Mouse (Mus musculus): ENCODE measurements around the gene Shank2. TPM values are rescaled to one million over a fixed set of nuclear protein-coding genes. Genes with fewer than 3 reads are reported as not detected.
A peak's percentile ranks its signal among the peaks of the same experiment; 100 is the strongest.

The Shank2 gene
- total RNA-seq, 1 experiment from 2014 or later = not detected

- ATAC-seq (replicated peaks in 1 of 2; ENCODE audit: insufficient read depth in 1 of 2, low FRiP score in 2 of 2, low TSS enrichment in 1 of 2, low read depth in 1 of 2, poor library complexity in 2 of 2, severe bottlenecking in 2 of 2) = no peak
Observed at GRCm38 (mm10) chr7:144078661-144079060, 76.9 kb downstream of the Shank2 start.

DNA sequence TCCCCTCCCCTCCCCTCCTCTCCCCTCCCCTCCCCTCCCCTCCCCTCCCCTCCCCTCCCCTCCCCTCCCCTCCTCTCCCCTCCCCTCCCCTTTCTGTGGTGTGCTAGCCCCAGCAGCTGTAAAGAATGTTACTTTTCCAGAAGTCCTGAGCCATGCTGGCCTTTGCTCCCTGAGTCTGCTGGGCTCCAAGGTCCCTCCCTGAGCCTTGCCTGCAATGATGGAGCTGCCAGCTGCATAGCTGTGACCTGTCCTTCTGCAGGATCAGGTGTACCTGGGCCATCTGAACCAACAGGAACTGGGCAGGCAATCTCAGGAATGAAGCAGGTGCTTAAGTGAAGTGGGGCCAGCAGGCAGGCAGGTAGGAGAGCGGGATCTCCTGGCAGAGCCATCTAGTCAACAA lies 78.1 kb downstream of the Shank2 start:
- ATAC-seq (replicated peaks in 1 of 2; ENCODE audit: insufficient read depth in 1 of 2, low FRiP score in 2 of 2, low TSS enrichment in 1 of 2, low read depth in 1 of 2, poor library complexity in 2 of 2, severe bottlenecking in 2 of 2) = no peak

GRCm38 (mm10) chr7:144081448-144081847 lies 79.7 kb downstream of the Shank2 start:
- ATAC-seq (replicated peaks in 1 of 2; ENCODE audit: insufficient read depth in 1 of 2, low FRiP score in 2 of 2, low TSS enrichment in 1 of 2, low read depth in 1 of 2, poor library complexity in 2 of 2, severe bottlenecking in 2 of 2) = peak in 1 of 2 experiments; percentile 17; a peak in 1 of 4 replicates

DNA sequence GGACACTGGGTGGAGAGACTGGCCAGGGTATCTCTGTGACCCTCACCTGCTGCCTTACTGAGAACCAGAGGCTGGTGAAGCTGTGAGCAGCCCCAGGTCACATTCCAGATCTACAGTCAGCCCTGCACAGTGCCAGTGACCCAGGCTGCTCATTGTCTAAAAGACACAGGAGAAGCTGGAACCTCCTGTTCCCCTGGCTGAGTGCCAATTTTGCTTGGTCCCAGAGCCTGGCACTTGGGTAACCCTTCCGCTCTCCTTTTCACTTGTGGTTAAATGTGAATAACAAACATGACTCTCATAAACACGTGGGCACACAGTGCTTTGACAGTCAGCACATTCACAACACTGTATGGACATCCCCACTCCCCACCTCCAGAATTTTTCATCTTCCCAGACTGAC lies 80.2 kb downstream of the Shank2 start:
- no peak for ATAC-seq (replicated peaks in 1 of 2; ENCODE audit: insufficient read depth in 1 of 2, low FRiP score in 2 of 2, low TSS enrichment in 1 of 2, low read depth in 1 of 2, poor library complexity in 2 of 2, severe bottlenecking in 2 of 2)

DNA sequence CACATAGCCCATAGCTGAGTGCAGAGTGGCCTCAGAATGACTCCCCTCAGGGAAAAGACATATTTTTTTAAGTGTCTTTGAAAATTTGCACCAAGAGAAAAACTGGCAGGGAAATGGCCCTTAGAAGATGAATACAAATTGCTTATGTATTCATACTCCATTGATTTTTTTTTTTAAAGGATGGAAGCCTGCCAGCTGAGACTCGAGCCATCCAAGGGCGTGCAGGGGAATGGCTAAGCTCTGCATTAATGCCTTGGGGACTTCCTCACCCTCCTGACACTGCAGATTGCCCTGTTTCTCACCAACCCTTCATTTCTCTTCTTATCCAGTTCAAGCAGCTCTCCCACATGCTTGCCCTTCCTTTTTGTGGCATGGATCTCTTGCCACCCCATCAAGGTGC lies 85.5 kb downstream of the Shank2 start:
- no peak for ATAC-seq (replicated peaks in 1 of 2; ENCODE audit: insufficient read depth in 1 of 2, low FRiP score in 2 of 2, low TSS enrichment in 1 of 2, low read depth in 1 of 2, poor library complexity in 2 of 2, severe bottlenecking in 2 of 2)

DNA sequence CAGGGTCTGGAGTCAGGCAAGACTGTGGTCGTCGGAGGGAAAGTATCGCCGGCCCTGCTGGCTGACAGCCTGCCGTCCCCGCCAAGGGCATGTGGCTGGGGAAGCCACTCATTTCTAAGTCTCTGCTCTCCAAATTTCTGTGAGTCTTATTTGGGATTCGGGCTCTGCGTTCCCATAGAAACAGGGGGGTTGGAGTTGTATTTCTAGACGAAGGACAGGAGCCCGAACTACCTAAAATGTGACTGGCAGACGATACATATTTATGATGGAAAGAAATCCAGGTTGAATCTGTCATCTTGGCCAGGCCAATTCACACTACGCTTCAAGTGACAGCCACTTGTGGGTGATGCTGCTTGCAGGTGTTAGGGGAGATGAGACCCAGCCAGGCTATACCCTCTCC lies 92.4 kb downstream of the Shank2 start:
- ATAC-seq (replicated peaks in 1 of 2; ENCODE audit: insufficient read depth in 1 of 2, low FRiP score in 2 of 2, low TSS enrichment in 1 of 2, low read depth in 1 of 2, poor library complexity in 2 of 2, severe bottlenecking in 2 of 2) = no peak

- 0 out of 4 replicates have a peak, but pooled peaks of 1 of the 2 experiments have one; percentile 38 for ATAC-seq (replicated peaks in 1 of 2; ENCODE audit: insufficient read depth in 1 of 2, low FRiP score in 2 of 2, low TSS enrichment in 1 of 2, low read depth in 1 of 2, poor library complexity in 2 of 2, severe bottlenecking in 2 of 2)
Observed at GRCm38 (mm10) chr7:144097314-144097713, 95.6 kb downstream of the Shank2 start.

GRCm38 (mm10) chr7:144102222-144102980 lies 100.7 kb downstream of the Shank2 start:
- ATAC-seq (replicated peaks in 1 of 2; ENCODE audit: insufficient read depth in 1 of 2, low FRiP score in 2 of 2, low TSS enrichment in 1 of 2, low read depth in 1 of 2, poor library complexity in 2 of 2, severe bottlenecking in 2 of 2) = no peak

GRCm38 (mm10) chr7:144105952-144106351 lies 104.2 kb downstream of the Shank2 start:
- no peak for ATAC-seq (replicated peaks in 1 of 2; ENCODE audit: insufficient read depth in 1 of 2, low FRiP score in 2 of 2, low TSS enrichment in 1 of 2, low read depth in 1 of 2, poor library complexity in 2 of 2, severe bottlenecking in 2 of 2)

- no peak for ATAC-seq (replicated peaks in 1 of 2; ENCODE audit: insufficient read depth in 1 of 2, low FRiP score in 2 of 2, low TSS enrichment in 1 of 2, low read depth in 1 of 2, poor library complexity in 2 of 2, severe bottlenecking in 2 of 2)
Observed at GRCm38 (mm10) chr7:144106352-144107011, 104.8 kb downstream of the Shank2 start.

DNA sequence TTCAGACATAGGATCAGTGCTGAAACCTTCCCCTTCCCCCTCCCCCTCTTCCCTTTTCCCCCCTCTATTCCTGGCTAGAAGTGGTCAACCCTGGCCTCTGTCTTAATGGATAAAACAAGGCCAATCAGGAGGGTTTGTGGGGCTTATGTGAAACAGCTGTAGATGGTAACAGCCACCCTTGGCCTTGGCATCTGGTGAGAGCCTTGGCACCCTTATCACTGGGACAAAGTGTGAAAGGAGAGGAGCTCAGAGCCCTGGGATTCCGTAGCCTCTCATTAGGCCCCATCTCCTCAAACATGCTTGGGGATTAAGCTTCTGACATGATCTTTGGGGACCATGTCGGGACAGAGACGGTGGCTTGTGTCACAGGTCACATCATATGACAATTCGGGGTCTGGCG lies 106.4 kb downstream of the Shank2 start:
- ATAC-seq (replicated peaks in 1 of 2; ENCODE audit: insufficient read depth in 1 of 2, low FRiP score in 2 of 2, low TSS enrichment in 1 of 2, low read depth in 1 of 2, poor library complexity in 2 of 2, severe bottlenecking in 2 of 2) = no peak

DNA sequence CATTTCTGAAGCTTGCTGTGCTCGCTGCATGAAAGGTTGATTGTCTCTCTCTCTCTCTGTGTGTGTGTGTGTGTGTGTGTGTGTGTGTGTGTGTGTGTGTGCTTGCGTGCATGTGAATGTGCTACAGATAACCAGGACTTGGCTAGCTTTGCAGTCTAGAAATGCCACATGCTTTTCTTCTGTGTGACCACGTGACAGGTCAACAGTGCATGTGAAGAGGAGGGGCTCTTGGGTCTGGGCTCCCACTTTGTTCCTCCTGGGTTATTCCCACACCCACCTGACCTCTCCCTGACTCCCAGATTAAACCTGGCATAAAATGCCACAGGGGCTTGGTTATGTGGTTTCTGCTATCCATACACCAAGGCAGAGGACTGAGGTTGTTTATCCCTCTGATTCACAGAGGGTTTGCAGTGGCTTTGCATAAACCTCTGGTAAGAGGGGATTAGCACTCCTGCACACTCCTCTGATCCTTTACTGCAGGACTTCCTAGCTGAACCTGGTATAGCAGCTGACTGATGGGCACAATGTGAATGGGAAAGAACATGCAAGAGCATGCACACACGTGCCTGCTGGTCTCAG lies 109.4 kb downstream of the Shank2 start:
- ATAC-seq (replicated peaks in 1 of 2; ENCODE audit: insufficient read depth in 1 of 2, low FRiP score in 2 of 2, low TSS enrichment in 1 of 2, low read depth in 1 of 2, poor library complexity in 2 of 2, severe bottlenecking in 2 of 2) = no peak

- ATAC-seq (replicated peaks in 1 of 2; ENCODE audit: insufficient read depth in 1 of 2, low FRiP score in 2 of 2, low TSS enrichment in 1 of 2, low read depth in 1 of 2, poor library complexity in 2 of 2, severe bottlenecking in 2 of 2) = no peak
Observed at GRCm38 (mm10) chr7:144111981-144112380, 110.3 kb downstream of the Shank2 start.

DNA sequence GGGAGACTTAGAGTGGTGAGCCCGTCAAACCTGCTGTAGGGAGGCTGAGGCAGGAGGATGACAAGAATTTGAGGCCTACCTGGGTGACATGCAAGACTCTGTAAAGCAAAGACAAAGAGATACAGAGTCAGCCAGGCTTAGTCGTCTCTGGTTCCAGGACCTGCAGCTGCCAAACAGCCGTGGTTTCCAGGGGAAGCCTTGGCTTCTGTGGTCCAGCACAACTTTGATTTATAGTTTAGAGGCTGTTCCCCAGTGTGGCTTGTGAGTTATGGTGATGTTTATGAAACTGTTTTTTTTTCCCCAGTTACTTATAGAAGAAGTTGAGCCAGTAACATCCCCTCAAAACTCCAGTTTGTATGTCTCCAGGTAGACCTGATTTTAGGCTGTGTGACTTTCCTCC lies 112.5 kb downstream of the Shank2 start:
- ATAC-seq (replicated peaks in 1 of 2; ENCODE audit: insufficient read depth in 1 of 2, low FRiP score in 2 of 2, low TSS enrichment in 1 of 2, low read depth in 1 of 2, poor library complexity in 2 of 2, severe bottlenecking in 2 of 2) = peak; percentile 45 to 70; a peak in 3 of 4 replicates

- ATAC-seq (replicated peaks in 1 of 2; ENCODE audit: insufficient read depth in 1 of 2, low FRiP score in 2 of 2, low TSS enrichment in 1 of 2, low read depth in 1 of 2, poor library complexity in 2 of 2, severe bottlenecking in 2 of 2) = no peak
Observed at GRCm38 (mm10) chr7:144119562-144119961, 117.8 kb downstream of the Shank2 start.

DNA sequence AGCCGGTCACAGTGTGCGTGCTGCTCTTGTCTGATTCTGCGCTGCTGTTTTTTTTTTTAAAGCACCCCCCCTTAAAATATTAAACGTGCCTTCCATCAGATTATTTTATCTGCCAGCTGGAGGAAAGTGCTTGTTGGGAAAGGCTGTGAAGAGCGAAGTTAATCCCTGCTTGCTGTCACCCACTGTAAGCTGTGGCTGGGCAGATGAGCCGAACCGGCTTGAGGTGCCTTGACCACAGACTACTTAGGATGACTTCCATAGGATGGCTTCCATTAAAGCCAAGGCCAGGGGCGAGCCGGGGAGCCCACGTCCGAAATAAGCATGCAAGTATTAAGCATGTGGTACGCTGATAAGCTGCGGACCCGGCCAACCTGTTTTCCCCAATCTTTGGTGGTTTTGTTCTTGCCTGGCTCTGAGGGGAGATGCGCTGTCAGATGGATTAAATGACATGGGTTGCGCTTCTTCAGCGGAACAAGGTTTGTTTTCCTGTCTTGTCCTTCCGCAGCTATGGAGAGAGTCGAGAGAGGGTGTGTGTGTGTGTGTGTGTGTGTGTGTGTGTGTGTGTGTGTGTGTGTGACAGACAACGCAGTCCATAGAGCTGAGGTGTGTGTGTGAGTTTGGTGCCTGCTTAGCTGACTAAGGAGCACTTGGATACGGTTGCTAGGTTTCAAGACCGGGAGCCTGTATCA lies 131.1 kb downstream of the Shank2 start:
- ATAC-seq (replicated peaks in 1 of 2; ENCODE audit: insufficient read depth in 1 of 2, low FRiP score in 2 of 2, low TSS enrichment in 1 of 2, low read depth in 1 of 2, poor library complexity in 2 of 2, severe bottlenecking in 2 of 2) = no peak

GRCm38 (mm10) chr7:144133388-144133998 lies 131.8 kb downstream of the Shank2 start:
- ATAC-seq (replicated peaks in 1 of 2; ENCODE audit: insufficient read depth in 1 of 2, low FRiP score in 2 of 2, low TSS enrichment in 1 of 2, low read depth in 1 of 2, poor library complexity in 2 of 2, severe bottlenecking in 2 of 2) = no peak

Data from hematopoietic stem cell, adult 5-6 weeks (primary cell).